Mouse (Mus musculus) frontal cortex, postnatal 36 days (tissue): ENCODE data around the gene Grxcr1.

ENCODE experiments used
- DNase-seq, 2 experiments: peaks; one replicate each; pipeline ENCODE4 v3.0.0; 2022; ENCODE audit warnings: low spot score in 2 of 2

Gene Grxcr1

GRCm38 (mm10) chr5:68031744-68032143, at the start of gene Grxcr1:
Grxcr1 (plus strand) TSS chr5:68031835.
- no peak for DNase-seq

- no peak for DNase-seq
Measured at GRCm38 (mm10) chr5:67981946-67982526, 49.6 kb upstream of the Grxcr1 start.

GRCm38 (mm10) chr5:67990426-67990825, 41.2 kb upstream of the Grxcr1 start:
- no peak for DNase-seq

- DNase-seq, result no peak
Measured at GRCm38 (mm10) chr5:68002611-68003010, 29.0 kb upstream of the Grxcr1 start.

GRCm38 (mm10) chr5:68003904-68004303, 27.7 kb upstream of the Grxcr1 start:
- no peak for DNase-seq

GRCm38 (mm10) chr5:68004419-68004818, 27.2 kb upstream of the Grxcr1 start:
- no peak for DNase-seq

GRCm38 (mm10) chr5:68007074-68007473, 24.6 kb upstream of the Grxcr1 start:
- DNase-seq, result no peak

GRCm38 (mm10) chr5:68011569-68011968, 20.1 kb upstream of the Grxcr1 start:
- no peak for DNase-seq

- peak; percentile 82 to 91 for DNase-seq
Measured at GRCm38 (mm10) chr5:68012618-68013017, 19.0 kb upstream of the Grxcr1 start.

GRCm38 (mm10) chr5:68020870-68021269, 10.8 kb upstream of the Grxcr1 start:
- DNase-seq, result no peak

- no peak for DNase-seq
Measured at GRCm38 (mm10) chr5:68026658-68027422, 4.8 kb upstream of the Grxcr1 start.

- no peak for DNase-seq
Measured at GRCm38 (mm10) chr5:68027474-68027873, 4.2 kb upstream of the Grxcr1 start.

GRCm38 (mm10) chr5:68033345-68033744, 1.7 kb downstream of the Grxcr1 start:
- DNase-seq, result no peak

GRCm38 (mm10) chr5:68039077-68039476, 7.4 kb downstream of the Grxcr1 start:
- DNase-seq, result no peak

- no peak for DNase-seq
Measured at GRCm38 (mm10) chr5:68043339-68043738, 11.7 kb downstream of the Grxcr1 start.

GRCm38 (mm10) chr5:68048783-68049182, 17.1 kb downstream of the Grxcr1 start:
- no peak for DNase-seq

- DNase-seq, result no peak
Measured at GRCm38 (mm10) chr5:68049536-68049935, 17.9 kb downstream of the Grxcr1 start.

- DNase-seq, result no peak
Measured at GRCm38 (mm10) chr5:68051101-68051500, 19.5 kb downstream of the Grxcr1 start.

GRCm38 (mm10) chr5:68057574-68057973, 25.9 kb downstream of the Grxcr1 start:
- DNase-seq, result no peak

GRCm38 (mm10) chr5:68068694-68069093, 37.1 kb downstream of the Grxcr1 start:
- DNase-seq, result no peak

GRCm38 (mm10) chr5:68070308-68070707, 38.7 kb downstream of the Grxcr1 start:
- DNase-seq, result no peak

- DNase-seq, result no peak
Measured at GRCm38 (mm10) chr5:68071857-68072256, 40.2 kb downstream of the Grxcr1 start.

- no peak for DNase-seq
Measured at GRCm38 (mm10) chr5:68086535-68087098, 55.0 kb downstream of the Grxcr1 start.
